Mouse (Mus musculus) MEL (cell line): ENCODE measurements around the gene Rad51b. TPM values are rescaled to one million over a fixed set of nuclear protein-coding genes. Genes with fewer than 3 reads are reported as not detected.

Experiments used
- DNase-seq: peaks from one replicate; pipeline ENCODE4 v3.0.0; 2011; ENCODE audit warnings: low read depth, low spot score
- H3K27ac ChIP-seq: 2 replicates; pipeline ENCODE4 v1.5.1; 2012; ENCODE audit warnings: low read depth, mild to moderate bottlenecking, control low read depth, low read length, moderate library complexity; ENCODE audit not compliant: control insufficient read depth
- H3K27me3 ChIP-seq, 2 experiments: fragments of 150-350 bp in 1 of 2; sonication (generic) in 1 of 2; 2 replicates each; pipeline ENCODE4 v1.6.1; 2012; ENCODE audit warnings: low read length in 2 of 2, mild to moderate bottlenecking in 2 of 2, improper control_type of control experiment in 1 of 2, moderate library complexity in 1 of 2; ENCODE audit not compliant: insufficient read depth in 2 of 2, control insufficient read depth in 1 of 2
- H3K36me3 ChIP-seq, 2 experiments: 2 replicates each; pipeline ENCODE4 v1.6.1; 2012 to 2014; ENCODE audit warnings: low read length in 2 of 2, improper control_type of control experiment in 1 of 2, inconsistent platforms in 1 of 2, mild to moderate bottlenecking in 1 of 2; ENCODE audit not compliant: insufficient read depth in 2 of 2, control insufficient read depth in 1 of 2
- H3K4me1 ChIP-seq, 2 experiments: fragments of 150-350 bp in 1 of 2; sonication (generic) in 1 of 2; 2 replicates each; pipeline ENCODE4 v1.6.1; 2012; ENCODE audit warnings: low read length in 2 of 2, improper control_type of control experiment in 1 of 2, mild to moderate bottlenecking in 1 of 2; ENCODE audit not compliant: insufficient read depth in 2 of 2, control insufficient read depth in 1 of 2
- H3K4me3 ChIP-seq, 2 experiments: fragments of 150-350 bp in 1 of 2; sonication (generic) in 1 of 2; 2 replicates each; pipeline ENCODE4 v1.5.1; 2012; ENCODE audit warnings: low read depth in 2 of 2, low read length in 2 of 2, mild to moderate bottlenecking in 2 of 2, moderate library complexity in 2 of 2, control low read depth in 1 of 2, improper control_type of control experiment in 1 of 2; ENCODE audit not compliant: control insufficient read depth in 1 of 2, insufficient read depth in 1 of 2
- H3K79me2 ChIP-seq: 2 replicates; pipeline ENCODE4 v1.6.1; 2012; ENCODE audit warnings: mild to moderate bottlenecking, low read length, moderate library complexity; ENCODE audit not compliant: control insufficient read depth, poor library complexity, insufficient read depth
- H3K9ac ChIP-seq: 2 replicates; pipeline ENCODE4 v1.6.1; 2012; ENCODE audit warnings: low read depth, mild to moderate bottlenecking, control low read depth, low read length, moderate library complexity; ENCODE audit not compliant: control insufficient read depth, poor library complexity, severe bottlenecking
- H3K9me3 ChIP-seq: fragments of 150-350 bp; sonication (generic); replicated peaks from 2 replicates; pipeline ENCODE4 v1.6.1; 2012; ENCODE audit warnings: mild to moderate bottlenecking, low read length, improper control_type of control experiment, moderate library complexity; ENCODE audit not compliant: insufficient read depth
- GABPA ChIP-seq: IDR thresholded peaks from 2 replicates; pipeline ENCODE4 v1.6.1; 2012; ENCODE audit warnings: low read depth, mild to moderate bottlenecking, inconsistent platforms, low read length, improper control_type of control experiment, moderate library complexity
- GATA1 ChIP-seq: IDR thresholded peaks from 2 replicates; pipeline ENCODE4 v1.6.1; 2011; ENCODE audit warnings: low read depth, low read length, improper control_type of control experiment
- HCFC1 ChIP-seq: IDR thresholded peaks from 2 replicates; pipeline ENCODE4 v1.6.1; 2012; ENCODE audit warnings: low read depth, mild to moderate bottlenecking, inconsistent platforms, low read length, improper control_type of control experiment, moderate library complexity
- NELFE ChIP-seq: IDR thresholded peaks from 2 replicates; pipeline ENCODE4 v1.6.1; 2011; ENCODE audit warnings: low read depth, low read length, improper control_type of control experiment
- NRF1 ChIP-seq: IDR thresholded peaks from 2 replicates; pipeline ENCODE4 v1.6.1; 2014; ENCODE audit warnings: low read depth, mild to moderate bottlenecking, inconsistent platforms, low read length, improper control_type of control experiment, moderate library complexity; ENCODE audit not compliant: poor library complexity, insufficient read depth, severe bottlenecking
- RAD21 ChIP-seq: IDR thresholded peaks from 2 replicates; pipeline ENCODE4 v1.6.1; 2011; ENCODE audit warnings: mild to moderate bottlenecking, low read depth, low read length, improper control_type of control experiment
- RCOR1 ChIP-seq: IDR thresholded peaks from 2 replicates; pipeline ENCODE4 v1.6.1; 2012; ENCODE audit warnings: low read depth, mild to moderate bottlenecking, inconsistent platforms, low read length, improper control_type of control experiment
- SIN3A ChIP-seq: IDR thresholded peaks from 2 replicates; pipeline ENCODE4 v1.6.1; 2012; ENCODE audit warnings: low read length, improper control_type of control experiment, inconsistent platforms
- TAL1 ChIP-seq: IDR thresholded peaks from 2 replicates; pipeline ENCODE4 v1.6.1; 2012; ENCODE audit warnings: mild to moderate bottlenecking, inconsistent platforms, low read length, moderate library complexity, mixed read lengths
- UBTF ChIP-seq: IDR thresholded peaks from 2 replicates; pipeline ENCODE4 v1.6.1; 2012; ENCODE audit warnings: low read depth, mild to moderate bottlenecking, inconsistent platforms, low read length, improper control_type of control experiment, moderate library complexity, borderline replicate concordance; ENCODE audit not compliant: insufficient read depth
- ZMIZ1 ChIP-seq: IDR thresholded peaks from 2 replicates; pipeline ENCODE4 v1.6.1; 2012; ENCODE audit warnings: low read depth, mild to moderate bottlenecking, inconsistent platforms, low read length, improper control_type of control experiment, moderate library complexity
- polyA plus RNA-seq, 2 experiments: library from polyadenylated mRNA; stranded (reverse) in 1 of 2; unstranded in 1 of 2; fragments of >175 nt in 1 of 2; fragments of >200 nt in 1 of 2; gene quantifications; 2 replicates each; pipeline versions ENCODE4 v1.2.1 to v1.2.4; 2012; ENCODE audit warnings: low replicate concordance in 2 of 2, low read depth in 1 of 2; ENCODE audit not compliant: insufficient read length in 2 of 2, insufficient read depth in 1 of 2, missing spikeins in 1 of 2
- total RNA-seq: library from RNA; depleted of rRNA; stranded (reverse); fragments of 300-350 nt; gene quantifications from 2 replicates; pipeline ENCODE4 v1.2.3, GENCODE M21; 2012

The Rad51b gene
- total and polyA plus RNA-seq, 3 experiments: 3.6 to 5.7 TPM; not detected in 1

- Histone ChIP-seq H3K4me1 (no peaks in the 10 kb centered on the region), H3K27ac (no peak overlapping the region), H3K9ac (no peak overlapping the region), H3K4me3 (no peak overlapping the region), H3K9me3 (no peaks in the 10 kb centered on the region), H3K36me3 (no peaks in the 10 kb centered on the region), H3K27me3 (no peaks in the 10 kb centered on the region), H3K79me2 (no peaks in the 10 kb centered on the region)
- TF ChIP-seq NELFE (no peak), HCFC1 (no peak), GABPA (no peak), GATA1 (no peak), NRF1 (no peak)
- no peak for DNase-seq
These were observed 517.4 kb downstream of the Rad51b start for GRCm38 (mm10) chr12:79814312-79815091.

GRCm38 (mm10) chr12:79816241-79816640, 519.2 kb downstream of the Rad51b start:
- Histone ChIP-seq H3K9me3 (no peaks in the 10 kb centered on the region), H3K4me3 (no peak overlapping the region), H3K9ac (no peak overlapping the region), H3K27me3 (no peaks in the 10 kb centered on the region), H3K4me1 (no peaks in the 10 kb centered on the region), H3K79me2 (no peaks in the 10 kb centered on the region), H3K27ac (no peak overlapping the region), H3K36me3 (no peaks in the 10 kb centered on the region)
- no peak for DNase-seq
- TF ChIP-seq UBTF (no peak), SIN3A (no peak), ZMIZ1 (no peak), TAL1 (no peak), RCOR1 (no peak)

- Histone ChIP-seq H3K9me3 (no peaks in the 10 kb centered on the region), H3K9ac (no peak overlapping the region), H3K79me2 (no peaks in the 10 kb centered on the region), H3K36me3 (no peaks in the 10 kb centered on the region), H3K4me1 (no peaks in the 10 kb centered on the region), H3K4me3 (no peak overlapping the region), H3K27ac (no peak overlapping the region), H3K27me3 (no peaks in the 10 kb centered on the region)
- TF ChIP-seq RAD21: no peak
- no peak for DNase-seq
These were observed 523.3 kb downstream of the Rad51b start for GRCm38 (mm10) chr12:79820228-79820958.
